Mouse (Mus musculus) stomach, postnatal 0 days (tissue): Measurements from ENCODE around the gene Tuba1b.

Experiments
- CTCF ChIP-seq: IDR thresholded peaks from 2 replicates; pipeline ENCODE4 v1.5.1; 2016; ENCODE audit warnings: antibody characterized with exemption, low read depth, mild to moderate bottlenecking, moderate library complexity
- EP300 ChIP-seq: optimal IDR thresholded peaks from 2 replicates; pipeline ENCODE3; 2016; ENCODE audit warnings: antibody characterized with exemption

DNA sequence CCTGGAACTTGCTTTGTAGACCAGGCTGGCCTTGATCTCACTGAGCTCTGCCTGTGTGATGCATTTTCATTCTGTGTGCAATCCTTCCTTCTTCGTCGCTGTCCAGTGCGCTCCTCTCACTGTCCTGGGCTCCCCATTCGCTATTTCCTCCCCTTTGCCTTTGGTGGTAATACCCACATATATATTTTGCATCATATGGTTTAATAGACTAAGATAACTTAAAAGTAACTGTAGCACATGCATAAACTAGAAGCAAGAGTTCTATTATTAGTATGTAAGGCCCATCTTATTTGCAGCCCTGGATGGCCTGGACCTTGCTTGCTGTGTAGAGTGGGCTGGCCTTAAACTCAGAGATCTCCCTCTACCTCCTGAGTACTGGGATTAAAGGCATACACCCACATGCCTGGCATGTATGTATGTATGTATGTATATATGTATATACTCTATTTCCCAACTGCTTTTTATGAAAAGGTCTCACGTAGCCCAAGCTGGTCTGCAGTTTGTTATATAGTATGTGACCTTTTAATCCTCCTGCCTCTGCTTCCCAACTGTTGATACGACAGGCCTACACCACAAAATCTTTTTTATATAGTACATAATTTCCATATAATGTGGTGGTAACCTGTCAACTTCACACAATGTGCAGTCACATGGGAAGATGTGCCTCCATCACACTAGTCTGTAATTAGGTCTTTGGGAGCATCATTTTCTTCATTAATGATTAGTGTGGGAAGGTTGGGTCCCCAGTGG is 14.7 kb upstream of the Tuba1b start:
- TF ChIP-seq CTCF (no peak), EP300 (no peak)
